Mouse (Mus musculus) cortical plate, adult 2 months (tissue): ENCODE data around the gene Tnk1. TPM values are rescaled to one million over a fixed set of nuclear protein-coding genes. Genes with fewer than 3 reads are reported as not detected.
"Not testable (repeated sequence)": the region's sequence is repeated elsewhere in the genome, so short reads cannot be mapped to it uniquely, and the experiment has no call there.

Source experiments
- H3K27ac ChIP-seq: fragments of 200-500 bp; 2 replicates; pipeline ENCODE4 v1.5.1; 2012; ENCODE audit warnings: low read length, control low read depth, inconsistent platforms; ENCODE audit not compliant: insufficient read depth
- H3K4me1 ChIP-seq: fragments of 200-500 bp; 2 replicates; pipeline ENCODE4 v1.6.1; 2011; ENCODE audit warnings: low read length; ENCODE audit not compliant: control insufficient read depth, insufficient read depth
- H3K4me3 ChIP-seq: fragments of 200-500 bp; 2 replicates; pipeline ENCODE4 v1.5.1; 2011; ENCODE audit warnings: mild to moderate bottlenecking, low read length, control low read depth; ENCODE audit not compliant: insufficient read depth
- CTCF ChIP-seq: fragments of 200-500 bp; IDR thresholded peaks from 2 replicates; pipeline ENCODE4 v1.5.1; 2011; ENCODE audit warnings: mild to moderate bottlenecking, control low read depth, low read length; ENCODE audit not compliant: insufficient read depth; ENCODE audit errors: extremely low read depth
- POLR2A ChIP-seq: fragments of 200-500 bp; IDR thresholded peaks from 2 replicates; pipeline ENCODE4 v1.6.1; 2011; ENCODE audit warnings: mild to moderate bottlenecking, low read length, control low read depth; ENCODE audit not compliant: insufficient read depth; ENCODE audit errors: extremely low read depth
- polyA plus RNA-seq: library from polyadenylated mRNA; depleted of rRNA; stranded (reverse); fragments of >200 nt; gene quantifications from 2 replicates; pipeline ENCODE4 v1.2.3, GENCODE M21; 2012

Gene Tnk1
- polyA plus RNA-seq, 1 experiment, result 0.08 TPM

- peaks cover 2% of the 10 kb centered on the region; the same call in 1 of the 2 replicates for H3K4me1 ChIP-seq
- H3K27ac ChIP-seq, result no peak overlapping the region
- H3K4me3 ChIP-seq, result no peak overlapping the region
- TF ChIP-seq CTCF (no peak), POLR2A (no peak)
These were observed 5.8 kb upstream of the Tnk1 start for GRCm38 (mm10) chr11:69864138-69864860.

- H3K4me3 ChIP-seq, H3K27ac ChIP-seq, H3K4me1 ChIP-seq: not testable (repeated sequence)
These were observed 5.2 kb upstream of the Tnk1 start for GRCm38 (mm10) chr11:69863729-69864128.

GRCm38 (mm10) chr11:69855347-69855746 lies 3.2 kb downstream of the Tnk1 start:
- H3K4me1 ChIP-seq, result no peaks in the 10 kb centered on the region
- H3K27ac ChIP-seq, result no peak overlapping the region
- H3K4me3 ChIP-seq, result no peak overlapping the region
- TF ChIP-seq POLR2A (no peak), CTCF (no peak)

- Histone ChIP-seq H3K4me3 (no peak overlapping the region), H3K4me1 (no peaks in the 10 kb centered on the region), H3K27ac (no peak overlapping the region)
- TF ChIP-seq POLR2A (no peak), CTCF (no peak)
These were observed 3.9 kb downstream of the Tnk1 start for GRCm38 (mm10) chr11:69854680-69855079.

GRCm38 (mm10) chr11:69853994-69854393 lies 4.5 kb downstream of the Tnk1 start:
- Histone ChIP-seq H3K27ac (no peak overlapping the region), H3K4me1 (no peaks in the 10 kb centered on the region), H3K4me3 (no peak overlapping the region)
- TF ChIP-seq POLR2A (no peak), CTCF (no peak)

- H3K4me3 ChIP-seq, result no peak overlapping the region
- TF ChIP-seq POLR2A (no peak), CTCF (no peak)
- H3K27ac ChIP-seq, result no peak overlapping the region
- no peaks in the 10 kb centered on the region for H3K4me1 ChIP-seq
These were observed 7.8 kb downstream of the Tnk1 start for GRCm38 (mm10) chr11:69850754-69851153.

GRCm38 (mm10) chr11:69849884-69850283 lies 8.6 kb downstream of the Tnk1 start:
- TF ChIP-seq POLR2A (no peak), CTCF (no peak)
- Histone ChIP-seq H3K4me3 (no peak overlapping the region), H3K4me1 (no peaks in the 10 kb centered on the region), H3K27ac (no peak overlapping the region)

- Histone ChIP-seq H3K4me3 (no peak overlapping the region), H3K27ac (no peak overlapping the region), H3K4me1 (no peaks in the 10 kb centered on the region)
- TF ChIP-seq CTCF (no peak), POLR2A (no peak)
These were observed 9.4 kb downstream of the Tnk1 start for GRCm38 (mm10) chr11:69849128-69849527.

- Histone ChIP-seq H3K4me1 (no peaks in the 10 kb centered on the region), H3K27ac (no peak overlapping the region), H3K4me3 (no peak overlapping the region)
- TF ChIP-seq POLR2A (no peak), CTCF (no peak)
These were observed 10.5 kb downstream of the Tnk1 start for GRCm38 (mm10) chr11:69848021-69848420.

- Histone ChIP-seq H3K4me1 (no peaks in the 10 kb centered on the region), H3K27ac (no peak overlapping the region), H3K4me3 (peak overlapping the region; percentile 59)
- TF ChIP-seq CTCF (no peak), POLR2A (no peak)
These were observed 11.5 kb downstream of the Tnk1 start for GRCm38 (mm10) chr11:69846738-69847688.
